Mouse (Mus musculus): ENCODE data around the gene Cib1. TPM values are rescaled to one million over a fixed set of nuclear protein-coding genes. Genes with fewer than 3 reads are reported as not detected.

Cib1 gene
- polyA plus RNA-seq, 1 experiment from 2014 or later = 165 TPM

GRCm38 (mm10) chr7:80221179-80221750 lies 11.3 kb downstream of the Cib1 start:
- Histone ChIP-seq H3K36me3 (ENCODE audit: insufficient read depth, low read length) (peaks cover 70% of the 10 kb centered on the region), H3K4me2 (ENCODE audit: low read length) (no peak overlapping the region)

GRCm38 (mm10) chr7:80220237-80220797 lies 12.3 kb downstream of the Cib1 start:
- no peak for ATAC-seq (replicated peaks; ENCODE audit: low FRiP score, low read depth)
- H3K4me3 ChIP-seq (replicated peaks; ENCODE audit: low read depth, low read length) = no peak overlapping the region
- WGBS = 88% methylated on average over 9 of the region's 9 CpGs
- H3K36me3 ChIP-seq (ENCODE audit: insufficient read depth, low read length) = peaks cover 64% of the 10 kb centered on the region
- H3K27me3 ChIP-seq (ENCODE audit: insufficient read depth, low read length) = no peaks in the 10 kb centered on the region
- no peak overlapping the region for H3K4me2 ChIP-seq (ENCODE audit: low read length)
- no peak for TF ChIP-seq CTCF (IDR thresholded peaks at IDR 0.05; ENCODE audit: low read depth)
- H3K9me3 ChIP-seq (replicated peaks; ENCODE audit: low read length) = no peaks in the 10 kb centered on the region
- no peak for DNase-seq (ENCODE audit: low spot score)
- H3K4me1 ChIP-seq (replicated peaks; ENCODE audit: insufficient read depth, low read length) = no peaks in the 10 kb centered on the region
- no peak overlapping the region for H3K27ac ChIP-seq
- no peak overlapping the region for H3K9ac ChIP-seq (ENCODE audit: low read depth, low read length)

More at GRCm38 (mm10) chr7:80221179-80221750, 11.3 kb downstream of the Cib1 start:
- no peak for TF ChIP-seq CTCF (IDR thresholded peaks at IDR 0.05; ENCODE audit: low read depth)
- H3K27me3 ChIP-seq (ENCODE audit: insufficient read depth, low read length) = no peaks in the 10 kb centered on the region
- H3K9me3 ChIP-seq (replicated peaks; ENCODE audit: low read length) = no peaks in the 10 kb centered on the region
- no peaks in the 10 kb centered on the region for H3K4me1 ChIP-seq (replicated peaks; ENCODE audit: insufficient read depth, low read length)
- H3K4me3 ChIP-seq (replicated peaks; ENCODE audit: low read depth, low read length) = no peak overlapping the region
- 87% methylated on average over 4 of the region's 4 CpGs for WGBS
- DNase-seq (ENCODE audit: low spot score) = no peak
- H3K9ac ChIP-seq (ENCODE audit: low read depth, low read length) = no peak overlapping the region
- H3K27ac ChIP-seq = no peak overlapping the region
- no peak for ATAC-seq (replicated peaks; ENCODE audit: low FRiP score, low read depth)

GRCm38 (mm10) chr7:80218666-80219065 lies 13.9 kb downstream of the Cib1 start:
- H3K9ac ChIP-seq (ENCODE audit: low read depth, low read length) = no peak overlapping the region
- H3K4me3 ChIP-seq (replicated peaks; ENCODE audit: low read depth, low read length) = no peak overlapping the region
- ATAC-seq (replicated peaks; ENCODE audit: low FRiP score, low read depth) = no peak
- H3K27ac ChIP-seq = no peak overlapping the region
- no peaks in the 10 kb centered on the region for H3K27me3 ChIP-seq (ENCODE audit: insufficient read depth, low read length)
- H3K36me3 ChIP-seq (ENCODE audit: insufficient read depth, low read length) = peaks cover 49% of the 10 kb centered on the region
- H3K4me2 ChIP-seq (ENCODE audit: low read length) = no peak overlapping the region
- no peak for TF ChIP-seq CTCF (IDR thresholded peaks at IDR 0.05; ENCODE audit: low read depth)
- 93% methylated on average over 9 of the region's 9 CpGs for WGBS
- no peaks in the 10 kb centered on the region for H3K9me3 ChIP-seq (replicated peaks; ENCODE audit: low read length)
- no peaks in the 10 kb centered on the region for H3K4me1 ChIP-seq (replicated peaks; ENCODE audit: insufficient read depth, low read length)
- no peak for DNase-seq (ENCODE audit: low spot score)

- Histone ChIP-seq H3K9ac (ENCODE audit: low read depth, low read length) (no peak overlapping the region), H3K36me3 (ENCODE audit: insufficient read depth, low read length) (peaks cover 46% of the 10 kb centered on the region), H3K4me1 (replicated peaks; ENCODE audit: insufficient read depth, low read length) (no peaks in the 10 kb centered on the region), H3K27me3 (ENCODE audit: insufficient read depth, low read length) (no peaks in the 10 kb centered on the region), H3K27ac (no peak overlapping the region), H3K4me3 (replicated peaks; ENCODE audit: low read depth, low read length) (no peak overlapping the region), H3K9me3 (replicated peaks; ENCODE audit: low read length) (no peaks in the 10 kb centered on the region), H3K4me2 (ENCODE audit: low read length) (no peak overlapping the region)
- DNase-seq (ENCODE audit: low spot score) (no peak), ATAC-seq (replicated peaks; ENCODE audit: low FRiP score, low read depth) (no peak)
- 70% methylated on average over 8 of the region's 8 CpGs for WGBS
- 0 out of 2 replicates have a peak, but pooled peaks have one; percentile 11 for TF ChIP-seq CTCF (IDR thresholded peaks at IDR 0.05; ENCODE audit: low read depth)
Observed at GRCm38 (mm10) chr7:80216566-80216965, 16.0 kb downstream of the Cib1 start.

- peaks cover 36% of the 10 kb centered on the region for H3K36me3 ChIP-seq (ENCODE audit: insufficient read depth, low read length)
Observed at GRCm38 (mm10) chr7:80215398-80215797, 17.2 kb downstream of the Cib1 start.

GRCm38 (mm10) chr7:80214459-80214858 lies 18.2 kb downstream of the Cib1 start:
- DNase-seq (ENCODE audit: low spot score) (no peak), ATAC-seq (replicated peaks; ENCODE audit: low FRiP score, low read depth) (no peak)
- no peak overlapping the region for H3K27ac ChIP-seq
- no peaks in the 10 kb centered on the region for H3K27me3 ChIP-seq (ENCODE audit: insufficient read depth, low read length)
- H3K36me3 ChIP-seq (ENCODE audit: insufficient read depth, low read length) = peaks cover 29% of the 10 kb centered on the region
- no peak overlapping the region for H3K4me3 ChIP-seq (replicated peaks; ENCODE audit: low read depth, low read length)
- H3K9me3 ChIP-seq (replicated peaks; ENCODE audit: low read length) = no peaks in the 10 kb centered on the region
- no peaks in the 10 kb centered on the region for H3K4me1 ChIP-seq (replicated peaks; ENCODE audit: insufficient read depth, low read length)
- no peak for TF ChIP-seq CTCF (IDR thresholded peaks at IDR 0.05; ENCODE audit: low read depth)
- 76% methylated on average over 8 of the region's 8 CpGs for WGBS
- no peak overlapping the region for H3K9ac ChIP-seq (ENCODE audit: low read depth, low read length)
- H3K4me2 ChIP-seq (ENCODE audit: low read length) = no peak overlapping the region

More at GRCm38 (mm10) chr7:80215398-80215797, 17.2 kb downstream of the Cib1 start:
- ATAC-seq (replicated peaks; ENCODE audit: low FRiP score, low read depth) (peak; percentile 47; the same call in 1 of the 2 replicates), DNase-seq (ENCODE audit: low spot score) (peak; percentile 86)
- 29% methylated on average over 4 of the region's 4 CpGs for WGBS
- Histone ChIP-seq H3K9me3 (replicated peaks; ENCODE audit: low read length) (no peaks in the 10 kb centered on the region), H3K4me3 (replicated peaks; ENCODE audit: low read depth, low read length) (no peak overlapping the region), H3K4me1 (replicated peaks; ENCODE audit: insufficient read depth, low read length) (no peaks in the 10 kb centered on the region), H3K4me2 (ENCODE audit: low read length) (no peak overlapping the region), H3K9ac (ENCODE audit: low read depth, low read length) (no peak overlapping the region), H3K27me3 (ENCODE audit: insufficient read depth, low read length) (no peaks in the 10 kb centered on the region), H3K27ac (no peak overlapping the region)
- peak; percentile 91 for TF ChIP-seq CTCF (IDR thresholded peaks at IDR 0.05; ENCODE audit: low read depth)
